Mouse (Mus musculus) olfactory bulb, adult 2 months (tissue): ENCODE measurements around the gene Cpe.

Experiments used
- CTCF ChIP-seq: fragments of 200-500 bp; IDR thresholded peaks from 2 replicates; pipeline ENCODE4 v1.5.1; 2012; ENCODE audit warnings: low read depth, mild to moderate bottlenecking, low read length, moderate library complexity; ENCODE audit not compliant: insufficient read depth
- POLR2A ChIP-seq: fragments of 200-500 bp; IDR thresholded peaks from 2 replicates; pipeline ENCODE4 v1.6.1; 2012; ENCODE audit warnings: mild to moderate bottlenecking, low read depth, low read length, moderate library complexity; ENCODE audit not compliant: insufficient read depth

GRCm38 (mm10) chr8:64657517-64657916 is 35.3 kb downstream of the Cpe start:
- TF ChIP-seq CTCF (no peak), POLR2A (no peak)
